Mouse (Mus musculus): Measurements from ENCODE around the gene Olfr1367.
"Not testable (repeated sequence)": the region's sequence is repeated elsewhere in the genome, so short reads cannot be mapped to it uniquely, and the experiment has no call there.

DNA sequence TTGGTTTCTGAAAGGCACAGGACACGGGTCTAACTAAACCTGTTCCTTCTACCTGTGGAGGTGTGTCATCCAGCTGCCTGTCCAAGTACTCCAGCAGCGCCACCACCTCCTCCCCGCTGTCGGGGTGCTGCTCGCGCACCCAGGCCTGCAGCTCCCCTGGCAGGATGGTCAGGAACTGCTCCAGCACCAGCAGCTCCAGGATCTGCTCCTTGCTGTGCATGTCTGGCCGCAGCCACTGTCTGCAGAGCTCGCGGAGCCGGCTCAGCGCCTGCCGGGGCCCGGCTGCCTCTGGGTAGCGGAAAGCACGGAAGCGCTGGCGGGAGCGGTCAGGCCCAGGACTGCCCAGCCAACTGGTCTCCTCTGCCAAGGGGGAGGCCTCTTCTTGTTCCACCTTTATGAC is 49.3 kb downstream of the Olfr1367 start:
- not testable (repeated sequence) for TF ChIP-seq CTCF (conservative IDR thresholded peaks at IDR 0.05; ENCODE audit: low read length); POU5F1 (IDR thresholded peaks at IDR 0.05; ENCODE audit: borderline replicate concordance, low read length)

All from E14TG2a.4 (cell line).